Mouse (Mus musculus): ENCODE data around the gene Il20.

Il20 gene

DNA sequence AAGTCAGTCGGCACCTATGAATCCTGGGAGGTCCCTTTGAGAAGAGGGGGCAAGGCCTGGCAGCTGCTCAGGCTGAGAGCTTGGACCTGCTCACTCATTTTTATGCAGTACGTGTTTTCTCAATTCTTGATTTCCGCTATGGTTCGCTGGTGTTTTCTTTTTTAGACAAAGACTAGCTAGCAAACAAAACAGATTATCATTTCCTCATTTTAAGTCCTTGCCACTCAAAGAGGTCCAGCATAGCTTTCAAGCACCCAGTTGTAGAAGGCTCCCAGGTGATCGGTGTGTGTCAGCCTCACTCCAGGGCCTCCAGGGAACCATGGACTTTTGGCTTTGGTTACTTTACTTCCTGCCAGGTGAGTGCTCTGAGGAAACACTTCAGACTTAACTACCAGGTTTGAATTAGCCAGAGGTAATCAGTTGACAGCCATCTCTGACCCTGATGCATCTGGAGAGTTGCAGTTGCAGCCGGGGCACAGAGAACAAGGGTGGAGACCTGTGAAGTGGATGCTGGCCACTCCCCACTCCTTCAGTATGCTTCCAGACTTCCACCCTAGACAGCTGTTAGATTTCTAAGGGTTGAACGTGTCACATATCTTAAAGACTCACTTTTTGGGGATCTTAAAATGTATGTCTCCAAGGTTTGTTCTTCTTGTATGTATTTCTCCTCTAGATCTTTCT lies 45.6 kb downstream of the Il20 start, which contains the start of gene Fcmr:
Fcmr (plus strand) TSS at position 129 of the 681 bp plus-strand sequence.
- DNase-seq (ENCODE audit: low read depth) = no peak

DNA sequence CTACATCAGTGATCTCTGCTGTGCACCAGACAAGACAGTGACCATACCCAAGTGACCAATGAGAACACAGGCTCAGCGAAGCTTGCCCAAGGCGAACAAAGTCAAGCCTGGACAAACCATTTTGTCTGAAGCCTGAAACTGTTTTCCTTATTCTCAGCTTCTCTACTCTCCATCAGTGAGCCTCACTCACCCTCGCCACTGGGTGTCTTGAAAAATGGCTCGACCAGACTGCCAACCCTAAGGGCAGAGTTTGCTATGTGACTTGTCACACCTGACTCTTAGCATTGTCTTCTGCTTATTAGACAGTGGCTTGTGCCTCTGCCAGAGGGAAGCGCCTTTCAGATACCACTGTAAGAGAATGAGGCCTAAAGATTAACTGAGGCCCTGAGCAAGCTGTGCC lies 46.5 kb downstream of the Il20 start:
- DNase-seq (ENCODE audit: low read depth) = no peak

DNA sequence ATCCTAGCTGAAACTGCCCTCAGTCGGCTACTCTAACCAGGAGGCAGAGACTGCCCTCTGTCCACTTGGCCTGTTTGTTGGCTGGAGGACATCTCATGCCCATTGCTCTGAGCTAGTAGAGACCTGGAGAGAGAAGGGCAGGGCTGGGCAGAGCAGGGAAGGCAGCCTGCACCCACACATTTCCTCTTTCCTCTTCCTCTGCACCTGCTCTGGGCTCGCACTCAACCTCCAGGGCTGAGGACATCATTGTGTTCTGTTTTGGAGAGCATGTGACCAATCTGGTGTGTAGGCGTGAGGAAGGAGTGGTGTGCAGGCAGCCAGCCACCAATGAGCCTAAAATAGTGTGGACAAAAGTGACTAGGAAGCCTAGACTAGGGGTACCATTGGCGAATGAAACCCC lies 47.0 kb downstream of the Il20 start:
- DNase-seq (ENCODE audit: low read depth) = no peak

- DNase-seq (ENCODE audit: low read depth) = no peak
These were observed 53.8 kb downstream of the Il20 start for GRCm38 (mm10) chr1:130857456-130857855.
